Mouse (Mus musculus) CD4-positive, CD25-positive, alpha-beta regulatory T cell, adult 4 months (primary cell): ENCODE data around the gene 1700003F12Rik. TPM values are rescaled to one million over a fixed set of nuclear protein-coding genes. Genes with fewer than 3 reads are reported as not detected.

Source experiments
- ATAC-seq: one replicate; pipeline ENCODE4 v1.8.0; 2017
- polyA plus RNA-seq, 2 experiments: library from polyadenylated mRNA; unstranded; fragments of 100-300 nt; shearing (Covaris generic); gene quantifications; one replicate each; pipeline ENCODE4 v1.2.1; 2017

The 1700003F12Rik gene
- polyA plus RNA-seq, 2 experiments from 2014 or later: not detected

- no peak for ATAC-seq
These were observed 30.8 kb downstream of the 1700003F12Rik start for GRCm38 (mm10) chr2:154577744-154578067.

DNA sequence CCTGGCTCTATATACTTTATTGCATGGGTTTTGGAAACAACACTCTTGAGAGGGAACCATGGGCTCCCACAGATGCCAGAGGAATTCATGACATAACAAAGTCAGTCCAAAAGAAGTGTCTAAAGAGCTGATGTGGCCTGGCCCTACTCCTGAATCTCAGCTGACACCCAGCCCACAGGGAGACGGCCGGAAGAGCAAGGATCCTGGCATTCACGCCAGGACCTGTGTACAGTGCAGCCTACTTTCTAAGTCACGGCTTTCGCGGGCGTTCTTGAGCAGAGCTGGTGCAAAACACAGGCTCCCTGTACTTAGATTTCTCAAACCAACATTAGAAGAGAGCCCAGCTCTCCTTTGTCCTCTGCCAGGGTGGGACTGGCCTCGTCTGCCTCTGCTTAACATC is 33.7 kb downstream of the 1700003F12Rik start:
- no peak for ATAC-seq

GRCm38 (mm10) chr2:154581421-154581820 is 34.5 kb downstream of the 1700003F12Rik start:
- ATAC-seq: no peak

DNA sequence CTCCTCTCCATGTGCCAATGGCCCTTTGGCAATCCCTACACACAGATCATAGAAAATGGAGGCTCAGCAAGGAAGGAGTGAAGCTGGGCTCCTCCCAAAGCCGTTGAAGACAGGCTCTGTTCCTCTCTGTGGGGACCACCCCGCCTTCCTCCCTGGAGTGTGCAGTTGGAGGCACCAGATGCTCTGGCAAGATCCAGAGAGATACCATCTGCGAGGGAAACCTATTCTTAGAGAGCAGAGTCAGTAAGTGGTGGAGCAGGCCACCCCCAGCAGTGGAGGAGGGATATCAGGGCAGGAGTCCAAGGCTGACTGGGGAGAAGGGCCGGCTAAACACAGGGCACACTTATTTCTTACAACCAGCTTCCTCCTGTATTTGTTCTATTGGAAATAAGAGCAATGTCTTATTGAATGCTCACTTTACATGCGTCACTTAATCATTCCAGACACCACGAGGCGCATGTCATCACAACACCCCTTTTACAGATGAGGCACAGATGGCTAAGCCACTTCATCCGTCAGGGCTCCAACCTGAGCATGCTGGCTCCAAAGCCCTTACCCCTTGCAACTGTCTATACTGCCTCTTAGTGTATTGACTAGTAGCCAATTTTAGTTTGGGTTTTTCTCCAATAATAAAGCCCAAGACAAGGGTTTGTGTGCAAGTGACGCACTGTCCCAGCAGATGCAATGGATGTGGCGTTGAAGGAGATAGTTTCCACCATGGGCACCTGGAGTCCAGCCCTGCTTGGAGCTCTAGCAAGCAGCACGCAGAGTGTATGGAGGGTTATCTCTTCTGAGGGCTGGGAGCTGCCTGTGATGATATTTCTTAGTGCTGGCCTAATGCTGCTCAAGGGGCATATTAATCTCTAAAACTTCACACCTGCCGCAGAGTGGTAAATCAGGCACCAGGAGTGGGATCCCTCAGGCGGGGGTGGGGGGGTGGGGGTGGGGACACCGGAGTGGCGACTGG is 37.3 kb downstream of the 1700003F12Rik start:
- no peak for ATAC-seq

- ATAC-seq: no peak
These were observed 38.2 kb downstream of the 1700003F12Rik start for GRCm38 (mm10) chr2:154584931-154585601.

DNA sequence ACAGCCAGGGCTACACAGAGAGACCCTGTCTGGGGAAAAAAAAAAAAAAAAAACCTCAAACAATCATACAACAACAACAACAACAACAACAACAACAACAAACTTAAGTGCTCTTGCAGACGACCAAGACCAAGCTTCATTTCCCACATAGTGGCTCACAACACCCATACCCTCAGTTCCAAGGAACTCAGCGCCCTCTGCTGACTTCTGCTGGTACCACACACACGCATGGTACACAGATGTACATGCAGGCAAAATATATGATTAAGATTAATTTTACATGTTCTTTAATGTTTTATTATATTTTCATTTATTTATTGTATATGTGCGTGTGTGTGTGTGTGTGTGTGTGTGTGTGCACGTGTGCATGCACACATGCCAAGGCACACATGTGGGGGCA is 39.5 kb downstream of the 1700003F12Rik start:
- ATAC-seq: no peak

DNA sequence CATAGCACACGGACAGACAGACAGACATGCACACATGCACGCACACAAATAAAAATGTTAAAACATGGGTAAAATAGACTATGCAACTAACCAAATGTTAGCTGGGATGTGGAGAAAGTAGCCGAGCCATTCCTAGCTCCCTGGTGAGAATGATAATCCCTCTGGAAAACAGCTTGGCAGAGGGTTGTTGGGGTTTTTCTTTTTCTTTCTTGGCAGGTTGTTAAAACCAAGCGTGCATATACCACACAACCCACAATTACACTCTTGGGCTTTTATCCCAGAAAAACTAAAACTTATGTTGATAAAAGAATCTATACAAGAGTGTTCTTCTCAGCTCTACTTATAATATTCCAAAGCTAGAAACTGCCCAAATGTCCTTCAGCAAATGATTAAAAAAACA is 42.2 kb downstream of the 1700003F12Rik start:
- ATAC-seq: no peak

DNA sequence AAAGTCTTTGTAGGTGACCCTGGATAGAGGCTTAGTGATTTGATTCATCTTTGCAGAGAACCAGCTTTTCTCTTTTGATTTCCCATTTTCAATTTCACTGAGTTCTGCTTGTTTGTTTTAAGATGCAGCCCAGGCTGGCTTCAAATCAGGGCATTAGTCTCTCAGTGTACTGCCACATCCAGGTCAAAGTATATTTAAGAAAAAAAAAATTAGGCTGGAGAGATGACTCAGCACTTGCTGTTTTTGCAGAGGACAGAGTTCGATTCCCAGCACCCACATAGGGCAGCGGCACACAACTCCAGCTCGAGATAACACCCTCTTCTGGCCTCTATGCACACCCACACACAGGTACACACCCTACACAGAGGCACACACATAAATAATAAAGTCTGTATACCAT is 44.4 kb downstream of the 1700003F12Rik start:
- no peak for ATAC-seq

DNA sequence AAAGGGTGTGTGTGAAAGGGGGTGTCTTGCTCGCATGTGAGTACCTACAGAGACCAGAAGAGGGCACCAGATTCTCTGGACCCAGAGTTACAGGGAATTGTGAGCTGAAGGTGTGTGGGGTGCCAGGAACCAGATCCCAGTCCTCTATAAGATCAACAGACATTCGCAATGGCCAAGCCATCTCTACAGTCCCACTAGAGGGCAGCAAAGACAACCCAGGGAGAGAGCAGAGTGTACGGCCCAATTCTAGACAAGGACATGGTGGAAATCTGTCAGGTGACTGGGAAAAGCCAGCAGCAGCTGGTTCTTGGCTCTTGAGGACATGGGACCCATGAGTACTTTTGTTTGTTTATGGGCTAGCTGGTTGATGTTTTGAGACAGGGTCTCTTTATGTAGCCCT is 46.1 kb downstream of the 1700003F12Rik start:
- ATAC-seq: peak; percentile 53

DNA sequence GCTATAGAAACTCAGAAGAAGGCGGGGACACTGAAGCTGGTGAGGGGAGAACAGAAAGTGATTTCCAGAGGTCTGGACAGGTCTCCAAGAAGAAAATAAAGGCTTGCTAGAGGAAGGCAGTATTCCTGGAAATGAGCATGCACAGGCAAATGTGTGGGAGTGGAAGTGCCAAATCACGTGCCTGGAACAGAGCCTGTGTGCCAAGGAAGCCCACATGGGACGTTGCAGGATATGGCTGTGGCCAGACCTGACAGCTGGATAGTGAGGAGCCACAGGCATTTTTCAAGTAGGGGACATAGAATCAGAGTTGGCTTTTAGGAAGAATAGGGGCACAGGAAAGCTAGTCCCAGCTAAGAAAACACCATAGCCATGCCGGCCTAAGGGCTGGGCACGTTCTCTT is 48.9 kb downstream of the 1700003F12Rik start:
- no peak for ATAC-seq

DNA sequence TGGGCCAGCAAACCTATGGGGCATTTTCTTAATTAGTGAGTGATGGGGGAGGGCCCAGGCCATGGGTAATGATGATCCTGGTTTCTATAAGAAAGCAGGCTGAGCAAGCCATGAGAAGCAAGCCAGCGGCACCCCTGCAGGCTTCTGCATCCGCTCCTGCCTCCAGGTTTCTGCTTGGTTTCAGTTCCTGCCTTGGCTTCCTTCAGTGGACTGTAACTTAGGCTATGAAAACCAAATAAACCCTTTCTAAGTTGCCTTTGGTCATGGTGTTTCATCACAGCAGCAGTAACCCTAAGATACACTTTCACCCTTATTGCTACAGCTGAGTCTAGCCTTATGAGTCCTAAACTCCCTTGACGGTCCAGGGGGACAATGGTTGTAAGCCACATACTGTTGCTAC is 50.5 kb downstream of the 1700003F12Rik start:
- ATAC-seq: no peak

Other genes starting within 250 kb of the 1700003F12Rik start
- gene Bpifb9b, start 239.9 kb upstream of the 1700003F12Rik start, polyA plus RNA-seq: not detected
- 10 to 100 TPM; 24.4 to 38.9 TPM for gene Cdk5rap1, start 174.1 kb upstream of the 1700003F12Rik start, polyA plus RNA-seq
- not detected for gene Snta1, start 139.0 kb upstream of the 1700003F12Rik start, polyA plus RNA-seq
- gene Cbfa2t2, start 110.6 kb upstream of the 1700003F12Rik start, polyA plus RNA-seq: 10 to 100 TPM; 22.9 to 33.0 TPM
- gene Actl10, start 4.7 kb downstream of the 1700003F12Rik start, polyA plus RNA-seq: not detected
- gene Necab3, start 11.8 kb downstream of the 1700003F12Rik start, polyA plus RNA-seq: under 1 TPM; 0.30 to 0.47 TPM
- 1 to 10 TPM in 1 of 2 experiments, under 1 TPM in 1; 0.42 to 1.5 TPM for gene E2f1, start 22.8 kb downstream of the 1700003F12Rik start, polyA plus RNA-seq
- gene Pxmp4, start 56.6 kb downstream of the 1700003F12Rik start, polyA plus RNA-seq: 10 to 100 TPM; 15.4 to 20.9 TPM
- under 1 TPM; 0.39 to 0.93 TPM for gene Zfp341, start 66.2 kb downstream of the 1700003F12Rik start, polyA plus RNA-seq
- gene 4930519P11Rik, start 66.4 kb downstream of the 1700003F12Rik start, polyA plus RNA-seq: not detected
- gene Chmp4b, start 104.6 kb downstream of the 1700003F12Rik start, polyA plus RNA-seq: 1 to 10 TPM; 2.4 to 6.2 TPM
- not detected for gene Gm14214, start 222.9 kb downstream of the 1700003F12Rik start, polyA plus RNA-seq
- gene Raly, start 244.0 kb downstream of the 1700003F12Rik start, polyA plus RNA-seq: 1 to 10 TPM; 8.0 to 8.6 TPM
- gene a, start 244.3 kb downstream of the 1700003F12Rik start, polyA plus RNA-seq: not detected